Mouse (Mus musculus): ENCODE measurements around the gene Gm572.

- TF ChIP-seq CTCF (conservative IDR thresholded peaks at IDR 0.05; ENCODE audit: insufficient read depth, insufficient read length, low read depth, low read length) (no peak), POLR2A (IDR thresholded peaks at IDR 0.05; ENCODE audit: low read depth, low read length) (no peak)
Measured at GRCm38 (mm10) chr4:148600316-148600715, 42.8 kb upstream of the Gm572 start.
